Mouse (Mus musculus) heart, adult 2 months (tissue): ENCODE results near the gene Olfr824. TPM values are rescaled to one million over a fixed set of nuclear protein-coding genes. Genes with fewer than 3 reads are reported as not detected.
"Not testable (repeated sequence)": the region's sequence is repeated elsewhere in the genome, so short reads cannot be mapped to it uniquely, and the experiment has no call there.

Experiments
- DNase-seq, 2 experiments: peaks; one replicate each; pipeline ENCODE4 v3.0.0; 2021
- H3K27ac ChIP-seq: fragments of 200-600 bp; 2 replicates; pipeline ENCODE4 v1.8.1; 2022
- H3K27me3 ChIP-seq: fragments of 200-500 bp; 2 replicates; pipeline ENCODE4 v1.6.1; 2012; ENCODE audit warnings: mild to moderate bottlenecking, low read length, inconsistent platforms, mixed read lengths; ENCODE audit not compliant: control insufficient read depth, insufficient read depth
- H3K36me3 ChIP-seq: fragments of 200-500 bp; 2 replicates; pipeline ENCODE4 v1.6.1; 2012; ENCODE audit warnings: low read length, inconsistent platforms; ENCODE audit not compliant: control insufficient read depth, insufficient read depth
- H3K4me1 ChIP-seq: fragments of 200-500 bp; 2 replicates; pipeline ENCODE4 v1.6.1; 2011; ENCODE audit warnings: low read length; ENCODE audit not compliant: control insufficient read depth, insufficient read depth
- H3K4me3 ChIP-seq: fragments of 200-600 bp; 2 replicates; pipeline ENCODE4 v1.8.1; 2022
- H3K79me2 ChIP-seq: fragments of 200-500 bp; replicated peaks from 2 replicates; pipeline ENCODE4 v1.6.1; 2012; ENCODE audit warnings: mild to moderate bottlenecking, inconsistent platforms, low read length, moderate library complexity, mixed read lengths; ENCODE audit not compliant: control insufficient read depth, insufficient read depth
- H3K9ac ChIP-seq: fragments of 200-500 bp; 2 replicates; pipeline ENCODE4 v1.6.1; 2012; ENCODE audit warnings: low read depth, mild to moderate bottlenecking, control low read depth, inconsistent platforms, low read length, mixed read lengths
- CTCF ChIP-seq: fragments of 200-600 bp; IDR thresholded peaks from 2 replicates; pipeline ENCODE4 v1.8.1; 2022; ENCODE audit warnings: antibody characterized with exemption, mild to moderate bottlenecking, moderate library complexity
- EP300 ChIP-seq: fragments of 200-500 bp; IDR thresholded peaks from 2 replicates; pipeline ENCODE4 v1.6.1; 2011; ENCODE audit warnings: low read depth, low read length, control low read depth; ENCODE audit not compliant: insufficient read depth
- POLR2A ChIP-seq: fragments of 200-500 bp; IDR thresholded peaks from 2 replicates; pipeline ENCODE4 v1.6.1; 2011; ENCODE audit warnings: mild to moderate bottlenecking, low read depth, low read length, control low read depth; ENCODE audit not compliant: insufficient read depth
- WGBS: fragments of 180-500 bp; shearing (Covaris S2); methylation state at CpG from one replicate; pipeline ENCODE4 v1.1.7; 2018; 5-methylcytosine and 5-hydroxymethylcytosine counted together
- intact Hi-C: fragments of 180-260 bp; cut with DNase I; formaldehyde crosslinking; loops from one replicate; pipeline ENCODE4 v1.15.1; 2025
- long read RNA-seq: library from polyadenylated mRNA; stranded (forward); transcript quantifications from one replicate; pipeline ENCODE4 v2.0.0, GENCODE M21; 2021
- polyA plus RNA-seq: library from polyadenylated mRNA; depleted of rRNA; stranded (reverse); fragments of >200 nt; gene quantifications from 2 replicates; pipeline ENCODE4 v1.2.3, GENCODE M21; 2012; rRNA removed
- total RNA-seq, 2 experiments: library from RNA; stranded (reverse); gene quantifications; 2 replicates each; pipeline ENCODE4 v1.2.3; 2021

Olfr824 gene
- total RNA-seq (not detected), polyA plus RNA-seq (not detected in 2 replicates)
- long read RNA-seq, result 0 reads

DNA sequence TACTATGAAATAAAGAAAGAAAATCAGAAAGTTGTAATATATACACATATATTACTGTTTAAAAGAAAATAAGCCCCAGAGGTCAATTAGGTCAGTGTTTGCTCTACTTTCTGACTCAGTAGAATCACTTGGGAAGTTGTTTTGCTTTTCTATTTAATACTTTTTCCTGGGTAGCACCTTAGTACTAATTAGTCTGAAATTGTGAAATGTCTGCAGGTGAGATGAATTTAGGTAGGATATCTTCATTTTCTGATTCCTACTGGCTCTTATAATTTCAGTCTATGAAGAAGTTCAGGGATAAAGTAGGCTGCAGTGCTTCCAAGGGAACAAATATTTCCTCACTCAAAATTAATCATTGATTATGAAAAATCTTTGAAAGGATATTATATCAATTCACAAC lies at the start of gene Olfr824:
Olfr824 (minus strand) TSS at position 101 of the 400 bp plus-strand sequence.
- H3K27me3 ChIP-seq, H3K79me2 ChIP-seq, H3K36me3 ChIP-seq, H3K27ac ChIP-seq, DNase-seq, intact Hi-C loops, H3K9ac ChIP-seq, H3K4me1 ChIP-seq, H3K4me3 ChIP-seq: not testable (repeated sequence)

- Histone ChIP-seq H3K4me3 (no peak within 1 kb of the TSS), H3K9ac (no peak within 1 kb of the TSS), H3K27ac (no peak within 1 kb of the TSS), H3K27me3 (no peaks in the 10 kb centered on the region), H3K36me3 (no peaks in the 10 kb centered on the region), H3K4me1 (no peaks in the 10 kb centered on the region), H3K79me2 (no peaks in the 10 kb centered on the region)
- TF ChIP-seq CTCF (no peak), POLR2A (no peak), EP300 (no peak)
- intact Hi-C loops, result no loop called here
- DNase-seq, result no peak
Measured at GRCm38 (mm10) chr10:130166666-130167065, 36.9 kb upstream of the Olfr824 start, which contains the start of gene Olfr825. Gene Olfr825 (minus strand): TSS chr10:130166766.

DNA sequence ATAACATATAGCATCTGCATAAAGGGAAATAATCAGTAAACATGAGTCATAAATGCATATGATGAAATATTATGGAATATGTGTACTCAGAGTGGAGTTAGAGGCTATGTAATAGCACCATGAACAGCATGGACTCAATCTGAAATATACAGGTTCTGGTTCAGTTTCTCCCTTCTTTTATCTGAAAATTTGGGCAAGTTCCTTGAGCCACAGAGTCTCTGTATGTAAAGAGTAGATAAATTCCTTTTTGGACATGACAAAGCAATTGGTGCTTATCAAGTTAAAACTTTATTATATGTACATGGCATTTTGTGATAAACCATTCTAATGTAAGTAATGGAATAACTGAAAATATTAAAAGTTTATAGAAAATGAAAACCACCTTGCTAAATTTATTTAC lies 35.4 kb upstream of the Olfr824 start:
- Histone ChIP-seq H3K4me1 (no peaks in the 10 kb centered on the region), H3K27me3 (no peaks in the 10 kb centered on the region), H3K9ac (no peak overlapping the region), H3K4me3 (no peak overlapping the region), H3K79me2 (no peaks in the 10 kb centered on the region), H3K36me3 (no peaks in the 10 kb centered on the region), H3K27ac (no peak overlapping the region)
- intact Hi-C loops, result no loop called here
- no peak for TF ChIP-seq CTCF
- no peak for TF ChIP-seq POLR2A
- no peak for DNase-seq

DNA sequence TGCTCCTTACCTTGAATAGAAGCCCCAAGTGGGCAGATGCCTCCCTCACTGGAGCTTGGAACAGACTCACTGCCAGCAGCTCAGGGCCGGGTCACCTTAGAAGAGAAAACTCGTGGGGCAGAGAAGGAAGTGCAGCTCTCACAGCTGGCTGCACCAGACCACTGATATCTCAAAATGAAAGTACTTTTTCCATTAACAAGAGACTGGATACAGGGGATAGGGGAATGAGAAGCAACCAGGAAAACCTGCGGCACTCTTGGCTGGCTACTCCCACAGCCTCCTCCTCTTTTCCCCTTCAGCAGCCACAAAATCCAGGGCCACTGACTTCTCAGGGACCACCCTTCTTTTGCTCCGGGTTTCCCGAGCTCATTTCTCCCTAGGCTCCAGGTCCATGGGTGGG lies 14.3 kb upstream of the Olfr824 start:
- H3K27ac ChIP-seq, result no peak overlapping the region
- intact Hi-C loops, result no loop called here
- no peaks in the 10 kb centered on the region for H3K27me3 ChIP-seq
- H3K9ac ChIP-seq, result no peak overlapping the region
- H3K4me1 ChIP-seq, result no peaks in the 10 kb centered on the region
- no peak for DNase-seq
- TF ChIP-seq EP300 (no peak), POLR2A (no peak), CTCF (no peak)
- WGBS, result 59% methylated on average over 5 of the region's 5 CpGs
- no peaks in the 10 kb centered on the region for H3K79me2 ChIP-seq
- no peaks in the 10 kb centered on the region for H3K36me3 ChIP-seq
- H3K4me3 ChIP-seq, result no peak overlapping the region

- DNase-seq, intact Hi-C loops, H3K4me3 ChIP-seq, H3K27me3 ChIP-seq, H3K79me2 ChIP-seq, H3K4me1 ChIP-seq, H3K27ac ChIP-seq, H3K36me3 ChIP-seq, H3K9ac ChIP-seq: not testable (repeated sequence)
- WGBS, result 60% methylated on average over 5 of the region's 5 CpGs
Measured at GRCm38 (mm10) chr10:130142481-130142880, 12.7 kb upstream of the Olfr824 start.

- no peaks in the 10 kb centered on the region for H3K4me1 ChIP-seq
- no peak overlapping the region for H3K9ac ChIP-seq
- no peaks in the 10 kb centered on the region for H3K27me3 ChIP-seq
- intact Hi-C loops, result no loop called here
- no peak overlapping the region for H3K27ac ChIP-seq
- DNase-seq, result no peak
- H3K4me3 ChIP-seq, result no peak overlapping the region
- TF ChIP-seq POLR2A (no peak), EP300 (no peak), CTCF (no peak)
- no peaks in the 10 kb centered on the region for H3K79me2 ChIP-seq
- H3K36me3 ChIP-seq, result no peaks in the 10 kb centered on the region
Measured at GRCm38 (mm10) chr10:130134811-130135210, 5.0 kb upstream of the Olfr824 start.

DNA sequence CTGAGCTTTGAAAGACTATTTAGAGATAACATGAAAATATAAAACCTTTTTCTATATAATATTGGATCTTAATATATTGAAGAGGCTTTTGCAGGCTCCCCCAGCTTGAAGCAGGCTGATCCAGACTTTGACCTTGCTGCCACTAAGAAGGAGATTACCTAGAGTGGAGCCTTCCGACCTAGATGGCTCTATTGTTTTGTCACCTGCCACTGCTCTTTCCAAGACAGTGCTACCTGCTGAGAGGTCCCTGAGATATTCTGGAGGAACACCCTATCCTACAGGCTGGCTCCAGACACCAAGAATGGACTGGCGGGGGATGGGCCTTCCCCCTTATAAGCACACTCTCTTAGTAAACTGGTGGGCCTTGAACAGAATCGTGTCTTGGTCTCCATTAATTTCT lies 13.8 kb downstream of the Olfr824 start:
- H3K4me1 ChIP-seq, H3K27ac ChIP-seq, H3K9ac ChIP-seq, H3K36me3 ChIP-seq, H3K27me3 ChIP-seq, DNase-seq, intact Hi-C loops, H3K4me3 ChIP-seq, H3K79me2 ChIP-seq: not testable (repeated sequence)
- 55% methylated on average over 3 of the region's 3 CpGs for WGBS

DNA sequence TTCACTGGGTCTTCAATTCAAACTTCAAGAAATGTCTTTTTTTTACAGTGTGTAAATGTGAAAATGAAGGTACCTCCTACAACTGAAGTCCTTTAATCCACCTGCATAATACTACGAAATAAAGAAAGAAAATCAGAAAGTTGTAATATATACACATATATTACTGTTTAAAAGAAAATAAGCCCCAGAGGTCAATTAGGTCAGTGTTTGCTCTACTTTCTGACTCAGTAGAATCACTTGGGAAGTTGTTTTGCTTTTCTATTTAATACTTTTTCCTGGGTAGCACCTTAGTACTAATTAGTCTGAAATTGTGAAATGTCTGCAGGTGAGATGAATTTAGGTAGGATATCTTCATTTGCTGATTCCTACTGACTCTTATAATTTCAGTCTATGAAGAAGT lies 14.5 kb downstream of the Olfr824 start, which contains the start of gene Olfr823:
Olfr823 (minus strand) TSS at position 101 of the 400 bp plus-strand sequence.
- H3K4me3 ChIP-seq, H3K27ac ChIP-seq, H3K27me3 ChIP-seq, H3K36me3 ChIP-seq, H3K9ac ChIP-seq, intact Hi-C loops, H3K4me1 ChIP-seq, DNase-seq, H3K79me2 ChIP-seq: not testable (repeated sequence)
- 61% methylated on average over 1 of the region's 1 CpGs for WGBS
